Mouse (Mus musculus): ENCODE results near the gene Slc17a5.

DNA sequence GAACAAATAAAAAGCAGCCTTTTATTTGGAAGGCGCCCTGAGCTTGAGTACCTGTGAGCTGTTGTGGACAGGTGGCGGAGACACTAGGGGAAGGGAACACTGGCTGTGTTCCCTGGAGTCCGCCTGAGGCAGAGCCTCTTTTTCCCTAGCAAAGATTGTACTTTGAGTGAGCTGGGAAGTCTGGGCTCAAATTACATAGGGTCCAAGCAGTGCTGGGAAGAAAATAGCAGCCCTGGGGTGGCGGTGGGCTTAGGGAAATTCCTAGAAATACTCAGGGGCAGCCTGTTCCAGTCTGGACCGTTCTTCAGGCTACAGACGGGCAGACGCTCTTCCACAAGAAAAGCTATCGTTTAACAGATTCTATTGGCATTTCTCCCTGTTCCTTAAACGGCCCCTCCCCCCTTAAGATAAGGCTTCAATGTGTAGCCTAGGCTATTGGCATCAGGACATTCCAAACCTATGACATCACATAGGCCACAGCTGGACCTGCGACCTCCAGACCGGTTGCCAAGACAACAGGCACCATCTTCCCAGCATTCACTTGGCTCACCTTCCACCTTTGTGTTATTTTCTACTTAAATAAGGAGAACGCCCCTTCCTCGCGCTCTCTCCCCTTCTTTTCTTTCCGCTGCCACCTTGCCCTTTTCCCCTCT is 67.6 kb downstream of the Slc17a5 start:
- TF ChIP-seq CTCF (IDR thresholded peaks at IDR 0.05; ENCODE audit: low read depth) (no peak), EP300 (optimal IDR thresholded peaks at IDR 0.05) (no peak)

All from stomach, postnatal 0 days (tissue).